Mouse (Mus musculus): ENCODE data around the gene Tbxas1. TPM values are rescaled to one million over a fixed set of nuclear protein-coding genes. Genes with fewer than 3 reads are reported as not detected.
A peak's percentile ranks its signal among the peaks of the same experiment; 100 is the strongest.

Gene Tbxas1
- polyA plus RNA-seq, 1 experiment from 2014 or later: 12.8 TPM

DNA sequence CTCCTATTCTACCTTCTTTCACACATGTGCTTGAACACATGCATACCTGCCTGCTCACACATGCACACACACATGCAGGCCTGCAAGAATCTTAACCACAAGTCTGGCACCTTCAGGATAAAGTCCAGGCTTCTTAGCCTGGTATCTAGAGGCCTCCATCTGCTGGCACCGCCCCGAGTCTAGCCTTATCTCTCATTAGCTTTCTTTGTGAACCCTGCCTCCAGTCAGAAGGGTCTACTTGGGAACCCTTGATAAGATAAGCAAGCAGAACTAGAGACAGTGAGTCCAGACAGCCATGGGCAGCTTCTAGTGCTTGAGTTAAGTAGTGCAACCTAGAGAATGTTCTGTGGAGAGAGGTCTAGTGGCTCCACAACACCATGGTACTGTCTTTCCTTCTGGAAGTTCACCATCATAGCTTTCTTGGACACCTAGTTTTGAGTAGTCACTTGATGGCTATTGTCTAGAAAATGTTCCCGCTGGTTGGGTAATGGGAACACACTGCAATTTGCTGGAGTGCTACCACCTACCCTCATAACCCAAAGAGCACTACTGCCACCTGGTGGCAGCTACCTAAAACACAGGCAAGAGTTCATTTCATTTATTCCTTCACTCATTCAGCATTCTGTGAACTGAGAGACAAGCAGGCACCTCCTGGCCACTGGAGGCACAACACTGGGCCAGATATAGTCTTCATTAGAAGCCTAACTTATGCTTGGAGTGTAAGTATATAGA lies 35.8 kb downstream of the Tbxas1 start:
- peak overlapping the region; percentile 51 for H3K4me2 ChIP-seq (ENCODE audit: low read depth, low read length)
- 20% methylated on average over 3 of the region's 3 CpGs for WGBS (ENCODE audit: insufficient replicate concordance)
- H3K27ac ChIP-seq (ENCODE audit: low read length): peak overlapping the region; percentile 88
- H3K27me3 ChIP-seq (ENCODE audit: control insufficient read depth, insufficient read depth, low read depth, low read length): no peaks in the 10 kb centered on the region
- H3K4me1 ChIP-seq (ENCODE audit: control insufficient read depth, low read depth, low read length): peaks cover 82% of the 10 kb centered on the region
- no peaks in the 10 kb centered on the region for H3K36me3 ChIP-seq (ENCODE audit: control insufficient read depth, insufficient read depth)
- peak overlapping the region; percentile 68 for H3K9ac ChIP-seq (ENCODE audit: low read depth, low read length)
- peak overlapping the region; percentile 7; the same call in 1 of the 2 replicates for H3K4me3 ChIP-seq (ENCODE audit: low read depth, low read length)
- peak; percentile 92 for ATAC-seq (ENCODE audit: low read depth)
- no peaks in the 10 kb centered on the region for H3K9me3 ChIP-seq (replicated peaks; ENCODE audit: control insufficient read depth, low read length)

DNA sequence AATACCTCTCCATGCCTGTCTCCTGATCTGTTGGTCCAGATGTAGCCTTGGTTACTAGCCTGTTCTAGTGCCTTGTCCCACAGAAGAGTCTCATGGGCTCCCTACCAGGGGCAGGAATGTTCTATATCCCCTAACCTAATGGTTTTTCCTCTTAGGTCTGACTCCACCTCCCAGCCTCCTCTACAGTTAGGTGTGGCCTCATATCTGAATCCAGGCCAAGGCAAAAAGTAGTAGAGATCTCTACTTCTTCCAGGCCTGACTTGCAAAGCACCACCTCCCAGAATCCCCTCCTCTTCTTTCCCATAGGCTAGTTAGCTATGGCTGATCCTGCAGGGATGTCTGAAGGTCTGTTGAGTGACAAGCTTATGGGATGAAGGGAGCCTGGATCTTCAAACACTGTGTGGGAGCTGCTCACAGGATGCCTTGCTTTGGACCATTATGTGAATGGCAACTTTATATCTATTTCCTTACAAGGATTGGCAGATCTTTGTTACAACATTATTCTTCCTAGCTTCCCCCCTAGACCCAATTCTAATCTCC lies 37.0 kb downstream of the Tbxas1 start:
- ATAC-seq (ENCODE audit: low read depth): peak; percentile 41
- no peaks in the 10 kb centered on the region for H3K27me3 ChIP-seq (ENCODE audit: control insufficient read depth, insufficient read depth, low read depth, low read length)
- 0 out of 2 replicates have a peak overlapping the region, but pooled peaks have one; percentile 7 for H3K4me3 ChIP-seq (ENCODE audit: low read depth, low read length)
- peaks cover 88% of the 10 kb centered on the region for H3K4me1 ChIP-seq (ENCODE audit: control insufficient read depth, low read depth, low read length)
- H3K9me3 ChIP-seq (replicated peaks; ENCODE audit: control insufficient read depth, low read length): no peaks in the 10 kb centered on the region
- peak overlapping the region; percentile 88 for H3K27ac ChIP-seq (ENCODE audit: low read length)
- no peaks in the 10 kb centered on the region for H3K36me3 ChIP-seq (ENCODE audit: control insufficient read depth, insufficient read depth)
- peak overlapping the region; percentile 51 for H3K4me2 ChIP-seq (ENCODE audit: low read depth, low read length)
- H3K9ac ChIP-seq (ENCODE audit: low read depth, low read length): peak overlapping the region; percentile 68

DNA sequence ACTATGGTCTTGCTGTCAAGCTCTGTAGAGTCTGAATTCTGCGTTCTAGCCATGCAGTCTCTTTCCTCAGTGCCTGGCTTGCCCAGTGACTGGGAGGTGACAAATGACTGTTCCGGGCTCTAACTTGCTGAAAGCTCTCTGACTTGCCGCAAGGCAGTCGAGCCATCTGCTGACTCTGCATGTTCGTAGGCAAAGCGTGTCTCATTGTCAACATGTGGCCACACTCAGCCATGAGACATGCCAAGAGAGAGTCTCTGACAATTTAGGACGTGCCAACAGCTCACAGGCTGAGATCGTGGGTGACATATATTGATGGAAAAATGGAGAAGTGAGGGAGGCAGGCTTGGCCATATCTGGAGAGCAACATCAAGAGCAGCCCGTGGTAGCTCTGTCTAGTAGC lies 37.6 kb downstream of the Tbxas1 start:
- Histone ChIP-seq H3K4me2 (ENCODE audit: low read depth, low read length) (no peak overlapping the region), H3K27me3 (ENCODE audit: control insufficient read depth, insufficient read depth, low read depth, low read length) (no peaks in the 10 kb centered on the region), H3K4me3 (ENCODE audit: low read depth, low read length) (no peak overlapping the region), H3K36me3 (ENCODE audit: control insufficient read depth, insufficient read depth) (no peaks in the 10 kb centered on the region), H3K27ac (ENCODE audit: low read length) (peak overlapping the region; percentile 88), H3K9ac (ENCODE audit: low read depth, low read length) (peak overlapping the region; percentile 68), H3K9me3 (replicated peaks; ENCODE audit: control insufficient read depth, low read length) (no peaks in the 10 kb centered on the region), H3K4me1 (ENCODE audit: control insufficient read depth, low read depth, low read length) (peaks cover 89% of the 10 kb centered on the region)
- ATAC-seq (ENCODE audit: low read depth): no peak
- 75% methylated on average over 9 of the region's 9 CpGs for WGBS (ENCODE audit: insufficient replicate concordance)

DNA sequence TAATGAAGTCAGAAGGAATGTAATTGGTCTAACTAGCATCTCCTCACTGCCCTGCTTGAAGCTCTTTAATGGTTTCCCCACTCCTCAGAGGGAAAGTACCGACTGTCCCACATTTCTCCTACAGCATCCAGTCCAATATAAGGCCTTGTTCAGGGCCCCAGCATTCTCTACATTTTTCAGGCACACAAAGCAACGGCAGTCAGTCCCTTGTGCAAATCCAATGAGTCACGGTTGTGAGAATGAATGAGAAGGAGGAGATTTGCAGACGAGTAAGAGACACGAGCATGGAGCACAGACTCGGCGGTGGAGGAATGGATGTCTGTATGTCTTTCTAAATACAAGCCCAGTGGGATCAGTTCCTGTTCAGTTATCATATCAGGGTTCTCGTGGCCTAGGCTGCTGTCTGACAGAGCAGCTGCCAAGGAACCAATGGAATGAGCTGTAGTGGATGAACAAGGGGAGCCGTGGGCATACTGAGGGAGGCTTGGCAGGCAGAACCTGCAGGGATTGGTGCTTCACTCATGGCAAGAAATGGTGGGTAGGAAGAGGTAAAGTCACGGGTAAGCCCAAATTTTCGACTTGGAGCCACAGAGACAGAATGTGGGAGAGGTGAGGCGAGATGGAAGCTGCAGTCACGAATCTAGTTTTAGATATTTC lies 38.3 kb downstream of the Tbxas1 start:
- Histone ChIP-seq H3K27ac (ENCODE audit: low read length) (peak overlapping the region; percentile 88), H3K4me1 (ENCODE audit: control insufficient read depth, low read depth, low read length) (peaks cover 91% of the 10 kb centered on the region)

DNA sequence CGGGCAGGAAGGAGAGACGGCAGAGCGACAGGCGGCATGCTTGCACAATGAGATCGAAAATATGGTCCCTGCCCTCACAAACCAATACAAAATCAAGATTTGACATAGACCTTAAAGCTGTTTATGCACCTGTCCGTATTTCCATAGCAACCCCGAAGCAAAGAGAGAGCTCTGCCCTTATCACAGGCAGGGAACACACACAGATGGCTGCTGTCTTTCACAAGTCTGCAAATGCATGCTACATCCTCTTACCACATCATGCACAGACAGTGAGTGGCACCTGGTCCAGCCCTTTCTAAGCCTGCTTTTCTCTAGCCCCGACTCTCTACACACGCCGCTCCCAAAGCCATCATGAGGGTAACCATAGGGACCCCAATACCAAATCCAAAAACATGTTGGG lies 39.0 kb downstream of the Tbxas1 start:
- Histone ChIP-seq H3K4me2 (ENCODE audit: low read depth, low read length) (no peak overlapping the region), H3K36me3 (ENCODE audit: control insufficient read depth, insufficient read depth) (no peaks in the 10 kb centered on the region), H3K9ac (ENCODE audit: low read depth, low read length) (no peak overlapping the region), H3K4me3 (ENCODE audit: low read depth, low read length) (no peak overlapping the region), H3K9me3 (replicated peaks; ENCODE audit: control insufficient read depth, low read length) (no peaks in the 10 kb centered on the region), H3K4me1 (ENCODE audit: control insufficient read depth, low read depth, low read length) (peaks cover 98% of the 10 kb centered on the region), H3K27me3 (ENCODE audit: control insufficient read depth, insufficient read depth, low read depth, low read length) (no peaks in the 10 kb centered on the region), H3K27ac (ENCODE audit: low read length) (peak overlapping the region; percentile 68)
- no peak for ATAC-seq (ENCODE audit: low read depth)
- WGBS (ENCODE audit: insufficient replicate concordance): 73% methylated on average over 10 of the region's 10 CpGs

More for the DNA sequence above, 38.3 kb downstream of the Tbxas1 start:
- ATAC-seq (ENCODE audit: low read depth): no peak
- no peaks in the 10 kb centered on the region for H3K36me3 ChIP-seq (ENCODE audit: control insufficient read depth, insufficient read depth)
- peak overlapping the region; percentile 19; the same call in 1 of the 2 replicates for H3K9ac ChIP-seq (ENCODE audit: low read depth, low read length)
- WGBS (ENCODE audit: insufficient replicate concordance): 73% methylated on average over 13 of the region's 13 CpGs
- H3K27me3 ChIP-seq (ENCODE audit: control insufficient read depth, insufficient read depth, low read depth, low read length): no peaks in the 10 kb centered on the region
- no peak overlapping the region for H3K4me3 ChIP-seq (ENCODE audit: low read depth, low read length)
- no peaks in the 10 kb centered on the region for H3K9me3 ChIP-seq (replicated peaks; ENCODE audit: control insufficient read depth, low read length)
- H3K4me2 ChIP-seq (ENCODE audit: low read depth, low read length): no peak overlapping the region

DNA sequence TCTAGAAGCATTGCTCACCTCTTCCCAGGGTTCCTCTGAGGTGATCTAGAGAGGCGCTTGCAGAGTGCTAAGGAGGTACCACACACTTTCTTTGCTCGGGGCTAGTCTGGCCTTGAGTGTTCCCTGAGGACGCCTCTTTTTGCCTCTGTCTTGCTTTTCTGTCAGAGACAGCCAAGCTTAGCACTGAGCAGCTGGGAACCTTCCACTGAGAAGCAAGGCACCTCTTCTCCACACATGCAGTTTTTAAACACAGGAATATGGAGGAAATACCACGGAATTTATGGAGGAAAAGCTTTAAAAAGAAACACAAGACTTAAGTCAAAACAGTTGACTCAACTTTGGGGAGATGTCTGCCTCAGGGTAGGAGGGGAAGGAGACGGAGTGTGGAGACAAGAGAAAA lies 40.6 kb downstream of the Tbxas1 start:
- Histone ChIP-seq H3K27ac (ENCODE audit: low read length) (peak overlapping the region; percentile 68), H3K9me3 (replicated peaks; ENCODE audit: control insufficient read depth, low read length) (no peaks in the 10 kb centered on the region), H3K36me3 (ENCODE audit: control insufficient read depth, insufficient read depth) (no peaks in the 10 kb centered on the region), H3K9ac (ENCODE audit: low read depth, low read length) (peak overlapping the region; percentile 56), H3K4me3 (ENCODE audit: low read depth, low read length) (no peak overlapping the region), H3K4me2 (ENCODE audit: low read depth, low read length) (no peak overlapping the region), H3K27me3 (ENCODE audit: control insufficient read depth, insufficient read depth, low read depth, low read length) (no peaks in the 10 kb centered on the region), H3K4me1 (ENCODE audit: control insufficient read depth, low read depth, low read length) (peaks cover 98% of the 10 kb centered on the region)
- no peak for ATAC-seq (ENCODE audit: low read depth)
- WGBS (ENCODE audit: insufficient replicate concordance): 72% methylated on average over 5 of the region's 5 CpGs

DNA sequence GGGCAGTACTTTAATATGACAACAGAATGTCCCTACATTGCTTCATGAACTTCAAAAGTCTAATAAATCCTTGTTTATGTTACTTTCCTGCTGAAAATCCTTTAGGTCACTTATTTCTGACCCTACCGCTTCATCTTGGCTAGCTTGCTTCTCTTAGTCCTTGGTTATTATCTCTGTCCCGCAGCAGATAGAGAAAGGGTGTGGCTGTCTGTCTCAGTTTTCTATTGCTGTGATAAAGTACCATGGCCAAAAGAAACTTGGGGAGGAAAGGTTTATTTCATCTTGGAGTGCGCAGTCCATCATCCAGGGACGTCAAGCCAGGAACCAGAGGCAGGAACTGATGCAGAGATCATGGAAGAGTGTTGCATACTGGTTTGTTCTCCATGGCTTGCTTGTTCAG lies 41.4 kb downstream of the Tbxas1 start:
- whole genome bisulfite sequencing (ENCODE audit: insufficient replicate concordance): 26% methylated on average over 4 of the region's 4 CpGs
- H3K4me2 ChIP-seq (ENCODE audit: low read depth, low read length): peak overlapping the region; percentile 60
- H3K4me3 ChIP-seq (ENCODE audit: low read depth, low read length): peak overlapping the region; percentile 33
- peak overlapping the region; percentile 100 for H3K27ac ChIP-seq (ENCODE audit: low read length)
- H3K9ac ChIP-seq (ENCODE audit: low read depth, low read length): peak overlapping the region; percentile 56
- no peaks in the 10 kb centered on the region for H3K9me3 ChIP-seq (replicated peaks; ENCODE audit: control insufficient read depth, low read length)
- H3K36me3 ChIP-seq (ENCODE audit: control insufficient read depth, insufficient read depth): no peaks in the 10 kb centered on the region
- H3K27me3 ChIP-seq (ENCODE audit: control insufficient read depth, insufficient read depth, low read depth, low read length): no peaks in the 10 kb centered on the region
- peaks cover 98% of the 10 kb centered on the region for H3K4me1 ChIP-seq (ENCODE audit: control insufficient read depth, low read depth, low read length)
- ATAC-seq (ENCODE audit: low read depth): peak; percentile 30

DNA sequence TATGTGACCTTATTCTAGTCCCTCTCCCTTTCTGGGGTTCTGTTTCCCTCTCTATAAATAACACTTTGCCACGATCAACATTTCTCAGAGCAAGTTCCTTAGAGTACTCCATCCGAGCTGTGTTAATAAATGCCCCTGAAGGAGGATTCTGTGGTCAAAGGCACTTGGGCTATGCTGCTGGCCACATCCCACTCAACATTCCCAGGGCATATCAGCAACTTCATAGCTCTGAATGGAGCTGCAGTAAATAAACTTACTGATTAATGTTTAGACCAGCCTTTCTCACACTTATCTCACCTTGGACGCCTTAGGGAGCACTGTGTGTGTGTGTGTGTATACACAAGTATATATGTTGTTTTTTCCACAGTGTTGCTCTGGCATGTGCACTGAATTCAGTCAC lies 42.2 kb downstream of the Tbxas1 start:
- 42% methylated on average over 3 of the region's 3 CpGs for WGBS (ENCODE audit: insufficient replicate concordance)
- no peaks in the 10 kb centered on the region for H3K27me3 ChIP-seq (ENCODE audit: control insufficient read depth, insufficient read depth, low read depth, low read length)
- no peak overlapping the region for H3K4me3 ChIP-seq (ENCODE audit: low read depth, low read length)
- no peaks in the 10 kb centered on the region for H3K36me3 ChIP-seq (ENCODE audit: control insufficient read depth, insufficient read depth)
- no peaks in the 10 kb centered on the region for H3K9me3 ChIP-seq (replicated peaks; ENCODE audit: control insufficient read depth, low read length)
- no peak for ATAC-seq (ENCODE audit: low read depth)
- peaks cover 98% of the 10 kb centered on the region for H3K4me1 ChIP-seq (ENCODE audit: control insufficient read depth, low read depth, low read length)
- peak overlapping the region; percentile 100 for H3K27ac ChIP-seq (ENCODE audit: low read length)
- peak overlapping the region; percentile 56 for H3K9ac ChIP-seq (ENCODE audit: low read depth, low read length)
- H3K4me2 ChIP-seq (ENCODE audit: low read depth, low read length): peak overlapping the region; percentile 60; the same call in 1 of the 2 replicates

DNA sequence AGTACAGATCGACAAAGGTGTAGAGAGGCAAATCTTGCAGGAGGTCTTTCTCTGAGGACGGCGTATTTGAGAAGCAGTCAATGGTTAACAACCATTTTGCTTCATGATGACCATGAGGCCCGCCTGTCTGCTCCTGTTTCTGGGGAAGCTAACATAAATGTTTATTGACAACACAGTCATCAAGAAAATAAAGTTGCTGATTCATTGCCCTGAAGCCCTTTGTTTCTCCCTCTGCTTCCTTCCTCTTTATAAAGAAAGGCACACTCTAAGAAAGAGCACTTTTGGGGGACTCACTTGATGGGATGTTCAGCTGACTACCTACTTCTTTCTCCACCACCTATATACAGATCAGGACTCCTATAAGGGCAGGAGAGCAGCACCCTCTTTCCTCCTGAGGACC lies 43.5 kb downstream of the Tbxas1 start:
- Histone ChIP-seq H3K9ac (ENCODE audit: low read depth, low read length) (peak overlapping the region; percentile 26), H3K27me3 (ENCODE audit: control insufficient read depth, insufficient read depth, low read depth, low read length) (no peaks in the 10 kb centered on the region), H3K4me2 (ENCODE audit: low read depth, low read length) (peak overlapping the region; percentile 14), H3K4me1 (ENCODE audit: control insufficient read depth, low read depth, low read length) (peaks cover 96% of the 10 kb centered on the region), H3K9me3 (replicated peaks; ENCODE audit: control insufficient read depth, low read length) (no peaks in the 10 kb centered on the region), H3K36me3 (ENCODE audit: control insufficient read depth, insufficient read depth) (no peaks in the 10 kb centered on the region), H3K4me3 (ENCODE audit: low read depth, low read length) (no peak overlapping the region; the same call in 1 of the 2 replicates), H3K27ac (ENCODE audit: low read length) (peak overlapping the region; percentile 100)
- ATAC-seq (ENCODE audit: low read depth): no peak
- 54% methylated on average over 4 of the region's 4 CpGs for WGBS (ENCODE audit: insufficient replicate concordance)

Data from liver, embryonic 16.5 days (tissue).